Mouse (Mus musculus): ENCODE data around the gene Cops9. TPM values are rescaled to one million over a fixed set of nuclear protein-coding genes. Genes with fewer than 3 reads are reported as not detected.

The Cops9 gene
- polyA plus RNA-seq, 1 experiment from 2014 or later = 396 TPM

- Histone ChIP-seq H3K4me2 (replicated peaks; ENCODE audit: low read depth) (no peak overlapping the region), H3K36me3 (ENCODE audit: control insufficient read depth, insufficient read depth, low read length) (peaks cover 8% of the 10 kb centered on the region), H3K27me3 (ENCODE audit: control insufficient read depth, insufficient read depth, low read length) (no peaks in the 10 kb centered on the region), H3K4me1 (replicated peaks; ENCODE audit: control insufficient read depth, insufficient read depth) (no peaks in the 10 kb centered on the region), H3K9me3 (ENCODE audit: control insufficient read depth, low read length) (no peaks in the 10 kb centered on the region), H3K9ac (ENCODE audit: low read length) (no peak overlapping the region), H3K4me3 (ENCODE audit: low read depth, low read length) (no peak overlapping the region), H3K27ac (replicated peaks) (no peak overlapping the region)
- 74% methylated on average over 5 of the region's 5 CpGs for WGBS
- no peak for DNase-seq (ENCODE audit: low spot score)
- no peak for ATAC-seq (ENCODE audit: low FRiP score, low TSS enrichment)
- TF ChIP-seq EP300 (optimal IDR thresholded peaks at IDR 0.05) (no peak), CTCF (IDR thresholded peaks at IDR 0.05; ENCODE audit: low read depth) (no peak)
These were observed 9.6 kb downstream of the Cops9 start for GRCm38 (mm10) chr1:92632196-92632595.

GRCm38 (mm10) chr1:92628227-92628626, 13.6 kb downstream of the Cops9 start:
- ATAC-seq (ENCODE audit: low FRiP score, low TSS enrichment) (no peak), DNase-seq (ENCODE audit: low spot score) (no peak)
- H3K9ac ChIP-seq (ENCODE audit: low read length) = no peak overlapping the region
- H3K4me2 ChIP-seq (replicated peaks; ENCODE audit: low read depth) = no peak overlapping the region
- H3K4me1 ChIP-seq (replicated peaks; ENCODE audit: control insufficient read depth, insufficient read depth) = no peaks in the 10 kb centered on the region
- no peaks in the 10 kb centered on the region for H3K9me3 ChIP-seq (ENCODE audit: control insufficient read depth, low read length)
- H3K27ac ChIP-seq (replicated peaks) = no peak overlapping the region
- TF ChIP-seq CTCF (IDR thresholded peaks at IDR 0.05; ENCODE audit: low read depth) (no peak), EP300 (optimal IDR thresholded peaks at IDR 0.05) (no peak)
- no peaks in the 10 kb centered on the region for H3K36me3 ChIP-seq (ENCODE audit: control insufficient read depth, insufficient read depth, low read length)
- H3K4me3 ChIP-seq (ENCODE audit: low read depth, low read length) = no peak overlapping the region
- WGBS = 67% methylated on average over 4 of the region's 4 CpGs
- H3K27me3 ChIP-seq (ENCODE audit: control insufficient read depth, insufficient read depth, low read length) = no peaks in the 10 kb centered on the region

- 38% methylated on average over 4 of the region's 4 CpGs for WGBS
- H3K36me3 ChIP-seq (ENCODE audit: control insufficient read depth, insufficient read depth, low read length) = no peaks in the 10 kb centered on the region
- no peak overlapping the region for H3K9ac ChIP-seq (ENCODE audit: low read length)
- DNase-seq (ENCODE audit: low spot score) (no peak), ATAC-seq (ENCODE audit: low FRiP score, low TSS enrichment) (no peak)
- H3K4me2 ChIP-seq (replicated peaks; ENCODE audit: low read depth) = no peak overlapping the region
- no peak overlapping the region for H3K27ac ChIP-seq (replicated peaks)
- TF ChIP-seq EP300 (optimal IDR thresholded peaks at IDR 0.05) (no peak), CTCF (IDR thresholded peaks at IDR 0.05; ENCODE audit: low read depth) (no peak)
- H3K4me3 ChIP-seq (ENCODE audit: low read depth, low read length) = no peak overlapping the region
- H3K9me3 ChIP-seq (ENCODE audit: control insufficient read depth, low read length) = no peaks in the 10 kb centered on the region
- H3K4me1 ChIP-seq (replicated peaks; ENCODE audit: control insufficient read depth, insufficient read depth) = no peaks in the 10 kb centered on the region
- no peaks in the 10 kb centered on the region for H3K27me3 ChIP-seq (ENCODE audit: control insufficient read depth, insufficient read depth, low read length)
These were observed 23.4 kb downstream of the Cops9 start for GRCm38 (mm10) chr1:92618360-92618759.

- H3K4me1 ChIP-seq (replicated peaks; ENCODE audit: control insufficient read depth, insufficient read depth) = no peaks in the 10 kb centered on the region
- H3K36me3 ChIP-seq (ENCODE audit: control insufficient read depth, insufficient read depth, low read length) = no peaks in the 10 kb centered on the region
- ATAC-seq (ENCODE audit: low FRiP score, low TSS enrichment) = no peak
- H3K9me3 ChIP-seq (ENCODE audit: control insufficient read depth, low read length) = no peaks in the 10 kb centered on the region
- no peak within 1 kb of the TSS for H3K9ac ChIP-seq (ENCODE audit: low read length)
- WGBS = 52% methylated on average over 2 of the region's 2 CpGs
- no peak for DNase-seq (ENCODE audit: low spot score)
- H3K27me3 ChIP-seq (ENCODE audit: control insufficient read depth, insufficient read depth, low read length) = no peaks in the 10 kb centered on the region
- H3K27ac ChIP-seq (replicated peaks) = no peak within 1 kb of the TSS
- TF ChIP-seq EP300 (optimal IDR thresholded peaks at IDR 0.05) (no peak), CTCF (IDR thresholded peaks at IDR 0.05; ENCODE audit: low read depth) (no peak)
- no peak within 1 kb of the TSS for H3K4me2 ChIP-seq (replicated peaks; ENCODE audit: low read depth)
- no peak within 1 kb of the TSS for H3K4me3 ChIP-seq (ENCODE audit: low read depth, low read length)
These were observed 24.3 kb downstream of the Cops9 start, which contains the start of gene Olfr12 for GRCm38 (mm10) chr1:92617488-92617887. Gene Olfr12 (plus strand): TSS chr1:92617788.

GRCm38 (mm10) chr1:92616046-92616445, 25.7 kb downstream of the Cops9 start:
- Histone ChIP-seq H3K4me2 (replicated peaks; ENCODE audit: low read depth) (no peak overlapping the region), H3K4me1 (replicated peaks; ENCODE audit: control insufficient read depth, insufficient read depth) (no peaks in the 10 kb centered on the region), H3K27ac (replicated peaks) (no peak overlapping the region), H3K36me3 (ENCODE audit: control insufficient read depth, insufficient read depth, low read length) (no peaks in the 10 kb centered on the region), H3K9me3 (ENCODE audit: control insufficient read depth, low read length) (no peaks in the 10 kb centered on the region), H3K9ac (ENCODE audit: low read length) (no peak overlapping the region), H3K4me3 (ENCODE audit: low read depth, low read length) (no peak overlapping the region), H3K27me3 (ENCODE audit: control insufficient read depth, insufficient read depth, low read length) (no peaks in the 10 kb centered on the region)
- TF ChIP-seq CTCF (IDR thresholded peaks at IDR 0.05; ENCODE audit: low read depth) = no peak
- 63% methylated on average over 1 of the region's 1 CpGs for WGBS
- no peak for ATAC-seq (ENCODE audit: low FRiP score, low TSS enrichment)
- DNase-seq (ENCODE audit: low spot score) = no peak

- Histone ChIP-seq H3K4me1 (replicated peaks; ENCODE audit: control insufficient read depth, insufficient read depth) (no peaks in the 10 kb centered on the region), H3K27me3 (ENCODE audit: control insufficient read depth, insufficient read depth, low read length) (no peaks in the 10 kb centered on the region), H3K36me3 (ENCODE audit: control insufficient read depth, insufficient read depth, low read length) (no peaks in the 10 kb centered on the region), H3K4me2 (replicated peaks; ENCODE audit: low read depth) (no peak overlapping the region), H3K9me3 (ENCODE audit: control insufficient read depth, low read length) (no peaks in the 10 kb centered on the region), H3K4me3 (ENCODE audit: low read depth, low read length) (no peak overlapping the region), H3K9ac (ENCODE audit: low read length) (no peak overlapping the region), H3K27ac (replicated peaks) (no peak overlapping the region)
- no peak for ATAC-seq (ENCODE audit: low FRiP score, low TSS enrichment)
- 5% methylated on average over 1 of the region's 1 CpGs for WGBS
- peak; percentile 75 for TF ChIP-seq CTCF (IDR thresholded peaks at IDR 0.05; ENCODE audit: low read depth)
- no peak for TF ChIP-seq EP300 (optimal IDR thresholded peaks at IDR 0.05)
- DNase-seq (ENCODE audit: low spot score) = no peak
These were observed 27.3 kb downstream of the Cops9 start for GRCm38 (mm10) chr1:92614516-92614915.

All from stomach, postnatal 0 days (tissue).